ENCODE assay signal across 51 mouse cellular contexts in the genomic region with DNA sequence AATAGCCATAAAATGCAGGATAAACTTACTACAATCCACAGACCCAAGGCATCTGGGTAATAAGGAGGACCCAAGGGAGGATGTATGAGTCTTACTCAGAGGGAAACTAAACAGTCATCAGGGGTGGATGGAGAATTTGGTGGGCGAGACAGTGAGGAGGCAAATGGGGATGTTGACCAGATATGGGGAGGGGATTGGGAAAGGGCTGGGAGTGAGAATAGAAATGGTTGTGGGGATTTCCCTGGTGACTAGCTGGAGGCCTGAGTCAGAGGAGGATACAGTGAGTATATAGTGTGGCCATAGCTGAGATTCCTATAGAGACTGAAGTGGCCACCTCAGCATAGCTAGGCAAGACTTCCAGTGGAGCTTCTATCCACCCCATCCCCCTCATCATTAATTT. TPM values are rescaled to one million over a fixed set of nuclear protein-coding genes. Genes with fewer than 3 reads are reported as not detected.
"Had no signal": no experiment of that assay in that cellular context is flagged by ENCODE, and none has a peak within 500 bp of the region (broad histone marks: within the 10 kb centered on the region; RNA-seq: fewer than 3 reads in every experiment).

No protein-coding gene starts in this region.

- H3K4me3 ChIP-seq: heart, embryonic 12.5 days; heart, embryonic 13.5 days; heart, embryonic 15.5 days; hindbrain, embryonic 10.5 days; hindbrain, embryonic 12.5 days; hindbrain, embryonic 13.5 days; hindbrain, embryonic 15.5 days; intestine, embryonic 15.5 days; kidney, embryonic 15.5 days; layer of hippocampus, adult 2 months; left cerebral cortex, adult 2 months had no signal

- DNase-seq: heart, postnatal 10 days; heart, postnatal 14 days; heart, postnatal 36 days; heart, postnatal 4 days; kidney, adult 11 months; kidney, adult 18-20 months; kidney, adult 2 months; kidney, adult 8-10 months; kidney, adult 9 months; kidney, postnatal 10 days; kidney, postnatal 14 days; kidney, postnatal 25 days; kidney, postnatal 36 days; kidney, postnatal 4 days; layer of hippocampus, adult 9-11 months; layer of hippocampus, postnatal 36 days had no signal

- H3K27ac ChIP-seq: heart, embryonic 13.5 days; heart, embryonic 15.5 days; hindbrain, embryonic 10.5 days; hindbrain, embryonic 12.5 days; hindbrain, embryonic 13.5 days; hindbrain, embryonic 14.5 days; hindbrain, embryonic 15.5 days; hindbrain, postnatal 0 days; intestine, embryonic 15.5 days; kidney, embryonic 15.5 days; kidney, postnatal 0 days; layer of hippocampus, adult 2 months; left cerebral cortex, adult 2 months had no signal

- H3K27me3 ChIP-seq: heart, embryonic 12.5 days; heart, embryonic 13.5 days; heart, embryonic 15.5 days; hindbrain, embryonic 12.5 days; hindbrain, embryonic 13.5 days; hindbrain, embryonic 15.5 days; intestine, embryonic 15.5 days; kidney, embryonic 15.5 days had no signal

- H3K36me3 ChIP-seq: heart, embryonic 12.5 days; heart, embryonic 13.5 days; heart, embryonic 15.5 days; hindbrain, embryonic 10.5 days; hindbrain, embryonic 12.5 days; hindbrain, embryonic 13.5 days; hindbrain, embryonic 15.5 days; intestine, embryonic 15.5 days; kidney, embryonic 15.5 days had no signal

- H3K9me3 ChIP-seq: heart, embryonic 13.5 days; heart, embryonic 15.5 days; hindbrain, embryonic 10.5 days; hindbrain, embryonic 12.5 days; hindbrain, embryonic 13.5 days; hindbrain, embryonic 15.5 days; intestine, embryonic 15.5 days; kidney, embryonic 15.5 days had no signal

- ATAC-seq: hindbrain, embryonic 16.5 days; hindbrain, postnatal 0 days; inflammation-experienced regulatory T-cells, adult 6 months; intestine, embryonic 15.5 days; intestine, embryonic 16.5 days; intestine, postnatal 0 days had no signal

- H3K4me1 ChIP-seq: heart, embryonic 12.5 days; heart, embryonic 13.5 days; heart, embryonic 15.5 days; hindbrain, embryonic 10.5 days; hindbrain, embryonic 12.5 days; hindbrain, embryonic 13.5 days; hindbrain, embryonic 15.5 days; intestine, embryonic 15.5 days; kidney, embryonic 15.5 days had no signal

RNA-seq across cellular contexts. Expression of a gene that starts 16.8 kb away (rescaled TPM):
- total RNA-seq: heart, postnatal 10 days; heart, postnatal 14 days; heart, postnatal 25 days; heart, postnatal 36 days; heart, postnatal 4 days; hematopoietic stem cell, adult 5-6 weeks; hindbrain, postnatal 0 days; layer of hippocampus, adult 18-20 months; layer of hippocampus, adult 2 months; layer of hippocampus, adult 8-10 months; layer of hippocampus, postnatal 10 days; layer of hippocampus, postnatal 14 days; layer of hippocampus, postnatal 25 days; layer of hippocampus, postnatal 36 days; left cerebral cortex, adult 18-20 months; left cerebral cortex, adult 2 months; left cerebral cortex, adult 8-10 months had no signal
- polyA plus RNA-seq: heart, embryonic 12.5 days; heart, embryonic 13.5 days; heart, embryonic 14.5 days; heart, embryonic 15.5 days; heart, embryonic 16.5 days; heart, postnatal 0 days; hindbrain, embryonic 10.5 days; hindbrain, embryonic 11.5 days; hindbrain, embryonic 12.5 days; hindbrain, embryonic 13.5 days; hindbrain, embryonic 14.5 days; hindbrain, embryonic 15.5 days; hindbrain, embryonic 16.5 days; hindbrain, postnatal 0 days; inflammation-experienced regulatory T-cells, adult 6 months; intestine, embryonic 14.5 days; intestine, embryonic 15.5 days; intestine, embryonic 16.5 days; intestine, postnatal 0 days; kidney, adult 2 months; kidney, embryonic 14.5 days; kidney, embryonic 15.5 days; kidney, embryonic 16.5 days; kidney, postnatal 0 days; large intestine, adult 2 months had no signal
